Mouse (Mus musculus): ENCODE measurements around the gene 1700024P04Rik. TPM values are rescaled to one million over a fixed set of nuclear protein-coding genes. Genes with fewer than 3 reads are reported as not detected.

The 1700024P04Rik gene
- polyA plus RNA-seq, 1 experiment from 2014 or later = not detected

DNA sequence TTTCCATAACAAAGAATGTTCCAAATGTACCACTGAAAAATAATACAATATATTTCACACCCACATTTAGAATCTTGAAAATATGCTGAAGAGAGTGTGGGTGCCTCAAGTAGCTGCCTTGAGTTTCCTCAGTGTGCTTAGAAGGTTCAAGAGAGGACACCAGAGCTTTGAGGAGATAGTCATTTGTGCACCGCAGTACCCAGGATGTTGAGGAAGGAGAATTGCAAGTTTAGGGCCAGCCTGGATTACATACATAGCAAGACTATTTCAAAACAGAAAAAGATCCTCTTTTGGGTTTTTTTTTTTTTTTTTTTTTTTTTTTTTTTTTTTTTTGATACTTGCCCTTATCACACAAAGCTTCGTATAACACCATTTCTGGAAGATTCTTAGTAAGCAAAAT, 28.2 kb downstream of the 1700024P04Rik start:
- Histone ChIP-seq H3K27me3 (no peaks in the 10 kb centered on the region), H3K27ac (no peak overlapping the region), H3K9ac (no peak overlapping the region), H3K4me3 (no peak overlapping the region), H3K36me3 (no peaks in the 10 kb centered on the region), H3K4me2 (replicated peaks) (no peak overlapping the region), H3K4me1 (no peaks in the 10 kb centered on the region), H3K9me3 (no peaks in the 10 kb centered on the region)
- ATAC-seq (ENCODE audit: low FRiP score, low read depth) = no peak
- 82% methylated on average over 2 of the region's 2 CpGs for WGBS

DNA sequence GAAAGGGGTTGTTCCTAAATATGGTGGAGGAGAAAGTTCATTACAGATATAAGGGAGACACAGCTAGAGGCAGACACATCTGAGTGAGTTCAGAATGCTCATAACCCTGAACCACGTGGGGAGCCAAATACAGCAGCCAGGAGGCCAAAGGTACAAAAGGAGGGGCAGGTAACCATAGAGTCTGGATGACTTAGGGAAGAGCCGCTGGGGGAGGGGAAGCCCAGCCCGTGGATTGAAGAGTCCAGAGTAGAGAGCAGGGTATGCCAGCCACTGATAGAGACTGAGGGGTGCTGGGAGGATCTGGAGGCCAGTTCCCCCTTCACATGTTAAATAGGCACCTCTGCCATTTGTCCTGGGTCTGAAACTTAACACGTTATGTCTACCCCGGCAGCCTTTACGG, 28.7 kb downstream of the 1700024P04Rik start:
- Histone ChIP-seq H3K27me3 (no peaks in the 10 kb centered on the region), H3K9ac (no peak overlapping the region), H3K27ac (no peak overlapping the region), H3K4me1 (no peaks in the 10 kb centered on the region), H3K9me3 (no peaks in the 10 kb centered on the region), H3K4me3 (no peak overlapping the region), H3K4me2 (replicated peaks) (no peak overlapping the region), H3K36me3 (no peaks in the 10 kb centered on the region)
- ATAC-seq (ENCODE audit: low FRiP score, low read depth) = no peak
- 56% methylated on average over 6 of the region's 6 CpGs for WGBS

DNA sequence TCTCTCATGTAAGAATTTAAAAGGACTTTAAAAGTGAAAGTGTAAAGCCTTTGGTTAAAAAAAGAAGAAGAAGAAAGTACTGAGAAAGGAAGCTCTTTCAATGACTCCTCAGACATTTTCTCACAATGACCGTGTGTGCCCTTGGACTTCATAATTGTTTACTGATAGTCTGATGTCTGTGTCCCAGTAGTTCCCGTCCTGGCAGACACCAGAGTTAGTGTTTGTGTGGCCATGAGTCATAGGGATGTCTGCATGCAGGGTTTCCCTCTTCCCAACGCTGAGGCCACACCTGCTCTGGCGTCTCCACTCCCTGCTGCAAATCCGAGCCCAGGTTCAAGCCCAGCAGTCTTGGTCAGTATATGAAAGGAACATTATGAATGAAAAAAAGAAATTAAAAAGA, 29.1 kb downstream of the 1700024P04Rik start:
- no peaks in the 10 kb centered on the region for H3K27me3 ChIP-seq
- ATAC-seq (ENCODE audit: low FRiP score, low read depth) = no peak
- no peak overlapping the region for H3K27ac ChIP-seq
- H3K4me1 ChIP-seq = no peaks in the 10 kb centered on the region
- no peaks in the 10 kb centered on the region for H3K9me3 ChIP-seq
- WGBS = 60% methylated on average over 5 of the region's 5 CpGs
- no peak overlapping the region for H3K4me2 ChIP-seq (replicated peaks)
- no peak overlapping the region for H3K9ac ChIP-seq
- no peak overlapping the region for H3K4me3 ChIP-seq
- no peaks in the 10 kb centered on the region for H3K36me3 ChIP-seq

DNA sequence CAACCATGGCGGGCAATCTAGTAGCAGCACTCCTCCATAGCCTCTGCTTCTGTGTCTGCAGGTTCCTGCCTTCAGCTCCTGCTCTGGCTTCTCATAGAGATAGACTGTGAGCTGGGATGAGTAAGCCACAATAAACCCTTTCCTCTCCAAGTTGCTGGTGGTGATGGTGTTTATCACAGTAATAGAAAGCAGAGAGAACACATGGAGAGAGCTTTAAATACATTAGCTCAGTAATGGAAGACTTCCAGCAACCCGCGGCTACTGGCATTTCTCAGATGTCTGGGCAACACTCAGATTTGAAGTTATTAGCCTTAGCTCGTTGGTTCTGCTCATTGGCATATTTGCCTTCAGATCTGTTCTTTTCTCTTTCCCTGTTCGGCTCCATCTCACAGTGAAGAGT, 30.5 kb downstream of the 1700024P04Rik start:
- Histone ChIP-seq H3K27ac (no peak overlapping the region), H3K4me3 (no peak overlapping the region), H3K9me3 (no peaks in the 10 kb centered on the region), H3K9ac (no peak overlapping the region), H3K4me1 (no peaks in the 10 kb centered on the region), H3K36me3 (no peaks in the 10 kb centered on the region), H3K4me2 (replicated peaks) (no peak overlapping the region), H3K27me3 (no peaks in the 10 kb centered on the region)
- no peak for ATAC-seq (ENCODE audit: low FRiP score, low read depth)
- WGBS = 71% methylated on average over 5 of the region's 5 CpGs

DNA sequence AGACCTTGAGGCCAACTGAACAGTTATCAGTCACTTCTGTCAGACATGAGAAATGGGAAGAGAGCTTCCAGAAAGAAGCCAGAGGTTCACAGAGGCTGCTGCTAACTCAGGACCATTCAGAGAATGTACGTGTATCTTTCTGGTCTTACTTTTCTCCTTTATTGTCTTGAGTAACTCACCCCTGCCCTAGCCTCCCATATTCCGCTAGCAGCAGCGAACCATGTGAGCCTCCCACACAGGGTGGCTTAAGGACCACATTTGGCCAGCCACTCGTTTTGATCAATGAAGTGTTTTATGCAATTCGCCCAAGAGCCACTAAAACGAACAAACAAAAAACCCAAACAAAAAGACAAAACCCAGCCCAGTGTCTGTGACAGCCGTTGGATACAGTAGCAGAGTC, 32.4 kb downstream of the 1700024P04Rik start:
- no peak overlapping the region for H3K9ac ChIP-seq
- H3K4me2 ChIP-seq (replicated peaks) = no peak overlapping the region
- H3K9me3 ChIP-seq = no peaks in the 10 kb centered on the region
- 75% methylated on average over 7 of the region's 7 CpGs for WGBS
- no peaks in the 10 kb centered on the region for H3K27me3 ChIP-seq
- H3K27ac ChIP-seq = no peak overlapping the region
- no peak overlapping the region for H3K4me3 ChIP-seq
- H3K4me1 ChIP-seq = no peaks in the 10 kb centered on the region
- ATAC-seq (ENCODE audit: low FRiP score, low read depth) = no peak
- H3K36me3 ChIP-seq = no peaks in the 10 kb centered on the region

DNA sequence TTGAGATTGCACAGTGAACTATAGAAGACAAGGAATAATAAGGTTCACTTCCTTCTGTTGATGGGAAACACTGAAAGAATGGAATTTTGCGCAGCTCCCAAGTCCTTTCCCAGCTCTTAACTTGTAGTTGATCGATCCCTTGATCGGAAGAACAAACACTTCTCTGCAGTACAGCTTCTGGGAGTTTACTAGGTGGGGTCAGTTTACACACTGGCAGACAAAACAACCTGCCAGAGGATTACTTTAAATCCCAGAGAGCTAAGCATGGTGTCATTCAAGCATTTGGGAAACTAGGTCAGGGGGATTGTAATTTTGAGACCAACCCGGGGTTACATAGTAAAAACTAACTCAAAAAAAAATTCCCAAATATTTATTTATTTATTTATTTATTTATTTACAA, 36.2 kb downstream of the 1700024P04Rik start:
- no peaks in the 10 kb centered on the region for H3K27me3 ChIP-seq
- no peaks in the 10 kb centered on the region for H3K4me1 ChIP-seq
- no peak overlapping the region for H3K4me3 ChIP-seq
- H3K4me2 ChIP-seq (replicated peaks) = no peak overlapping the region
- WGBS = 40% methylated on average over 4 of the region's 4 CpGs
- ATAC-seq (ENCODE audit: low FRiP score, low read depth) = no peak
- no peak overlapping the region for H3K27ac ChIP-seq
- no peaks in the 10 kb centered on the region for H3K9me3 ChIP-seq
- no peak overlapping the region for H3K9ac ChIP-seq
- H3K36me3 ChIP-seq = no peaks in the 10 kb centered on the region

DNA sequence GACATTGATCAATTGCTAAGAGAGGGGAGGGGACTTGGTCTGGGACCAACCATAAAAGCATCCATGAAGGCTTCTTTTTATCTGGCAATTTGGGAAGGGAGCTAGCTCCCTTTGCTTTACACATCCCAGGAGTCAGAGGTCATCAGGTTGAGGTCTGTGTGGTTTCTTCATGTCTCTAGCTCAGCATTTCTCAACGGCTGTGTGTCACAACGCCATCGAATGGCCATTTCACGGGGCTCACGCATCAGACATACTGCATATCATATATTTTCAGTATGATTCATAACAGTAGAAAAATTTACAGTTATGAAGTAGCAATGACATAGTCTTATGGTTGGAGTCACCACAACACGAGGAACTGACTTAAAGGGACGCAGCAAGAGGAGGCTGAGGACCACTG, 37.9 kb downstream of the 1700024P04Rik start:
- peaks cover 8% of the 10 kb centered on the region for H3K4me1 ChIP-seq
- no peak overlapping the region for H3K9ac ChIP-seq
- H3K4me3 ChIP-seq = no peak overlapping the region
- H3K27ac ChIP-seq = no peak overlapping the region
- no peak for ATAC-seq (ENCODE audit: low FRiP score, low read depth)
- 79% methylated on average over 7 of the region's 7 CpGs for WGBS
- no peaks in the 10 kb centered on the region for H3K27me3 ChIP-seq
- no peaks in the 10 kb centered on the region for H3K36me3 ChIP-seq
- no peaks in the 10 kb centered on the region for H3K9me3 ChIP-seq
- H3K4me2 ChIP-seq (replicated peaks) = no peak overlapping the region

- whole genome bisulfite sequencing = 49% methylated on average over 3 of the region's 3 CpGs
Measured at GRCm38 (mm10) chr13:98945908-98946307, 38.5 kb downstream of the 1700024P04Rik start.

DNA sequence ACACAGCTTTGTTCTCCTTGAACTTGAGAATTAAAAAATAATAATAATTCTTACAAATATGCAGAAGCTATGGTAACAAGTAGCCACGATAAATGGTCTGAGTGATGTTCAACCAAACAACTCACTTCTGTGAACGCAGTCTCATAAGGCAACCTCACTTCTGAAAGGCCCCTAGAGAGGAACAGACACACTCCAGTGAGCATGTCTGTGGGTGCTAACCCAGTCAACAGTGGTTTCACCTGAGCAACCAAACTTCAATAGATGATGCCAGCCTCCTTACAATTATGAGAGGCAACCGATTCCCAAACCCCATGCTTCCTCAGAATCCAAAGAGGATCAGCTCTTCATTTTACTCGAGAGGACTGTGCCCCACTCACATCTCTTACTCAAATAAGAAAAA, 39.0 kb downstream of the 1700024P04Rik start:
- H3K4me1 ChIP-seq = peaks cover 8% of the 10 kb centered on the region
- H3K4me3 ChIP-seq = no peak overlapping the region
- H3K27ac ChIP-seq = no peak overlapping the region
- H3K27me3 ChIP-seq = no peaks in the 10 kb centered on the region
- no peak for ATAC-seq (ENCODE audit: low FRiP score, low read depth)
- 86% methylated on average over 4 of the region's 4 CpGs for WGBS
- no peak overlapping the region for H3K4me2 ChIP-seq (replicated peaks)
- H3K9ac ChIP-seq = no peak overlapping the region
- H3K9me3 ChIP-seq = no peaks in the 10 kb centered on the region
- H3K36me3 ChIP-seq = no peaks in the 10 kb centered on the region

More at GRCm38 (mm10) chr13:98945908-98946307, 38.5 kb downstream of the 1700024P04Rik start:
- no peak overlapping the region for H3K27ac ChIP-seq
- no peak overlapping the region for H3K9ac ChIP-seq
- no peak for ATAC-seq (ENCODE audit: low FRiP score, low read depth)
- no peaks in the 10 kb centered on the region for H3K9me3 ChIP-seq
- H3K4me3 ChIP-seq = no peak overlapping the region
- H3K4me1 ChIP-seq = peaks cover 8% of the 10 kb centered on the region
- no peaks in the 10 kb centered on the region for H3K27me3 ChIP-seq
- H3K4me2 ChIP-seq (replicated peaks) = no peak overlapping the region
- no peaks in the 10 kb centered on the region for H3K36me3 ChIP-seq

GRCm38 (mm10) chr13:98944620-98945081, 39.7 kb downstream of the 1700024P04Rik start:
- 78% methylated on average over 7 of the region's 7 CpGs for WGBS
- no peak overlapping the region for H3K27ac ChIP-seq
- no peak for ATAC-seq (ENCODE audit: low FRiP score, low read depth)

GRCm38 (mm10) chr13:98942360-98942759, 42.0 kb downstream of the 1700024P04Rik start:
- Histone ChIP-seq H3K9me3 (no peaks in the 10 kb centered on the region), H3K4me3 (no peak overlapping the region), H3K27ac (no peak overlapping the region), H3K4me2 (replicated peaks) (no peak overlapping the region), H3K4me1 (peaks cover 8% of the 10 kb centered on the region), H3K36me3 (no peaks in the 10 kb centered on the region), H3K27me3 (no peaks in the 10 kb centered on the region), H3K9ac (no peak overlapping the region)
- no peak for ATAC-seq (ENCODE audit: low FRiP score, low read depth)
- WGBS = 43% methylated on average over 6 of the region's 6 CpGs

More at GRCm38 (mm10) chr13:98944620-98945081, 39.7 kb downstream of the 1700024P04Rik start:
- Histone ChIP-seq H3K36me3 (no peaks in the 10 kb centered on the region), H3K9me3 (no peaks in the 10 kb centered on the region), H3K4me3 (no peak overlapping the region), H3K27me3 (no peaks in the 10 kb centered on the region), H3K4me2 (replicated peaks) (no peak overlapping the region), H3K9ac (no peak overlapping the region), H3K4me1 (peaks cover 8% of the 10 kb centered on the region)

DNA sequence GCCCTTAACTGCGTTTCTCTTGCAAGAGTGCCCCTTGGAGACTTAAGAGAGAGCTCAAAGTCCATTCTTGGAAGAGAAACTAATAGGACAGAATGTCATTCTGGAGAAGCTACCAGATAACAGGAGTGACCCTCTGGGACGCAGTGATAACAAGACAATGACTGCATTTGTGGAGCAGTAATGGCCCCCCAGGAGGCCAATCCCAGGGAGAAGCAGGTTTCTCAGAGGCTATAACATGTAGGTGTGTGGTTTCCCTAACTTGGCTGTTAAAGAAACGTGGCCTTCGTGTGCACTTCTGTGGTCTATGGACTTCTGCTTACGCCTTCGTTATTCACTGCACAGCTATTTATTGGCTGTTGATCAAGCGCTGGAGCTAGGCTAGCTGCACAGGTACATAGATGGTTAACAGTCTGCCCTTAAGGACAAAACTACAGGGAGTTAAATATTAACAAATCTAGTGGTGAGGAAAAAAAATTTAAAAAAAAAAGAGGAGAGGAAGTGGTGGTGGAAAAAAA, 42.5 kb downstream of the 1700024P04Rik start:
- no peaks in the 10 kb centered on the region for H3K27me3 ChIP-seq
- H3K36me3 ChIP-seq = no peaks in the 10 kb centered on the region
- peaks cover 8% of the 10 kb centered on the region for H3K4me1 ChIP-seq
- no peak overlapping the region for H3K27ac ChIP-seq
- ATAC-seq (ENCODE audit: low FRiP score, low read depth) = no peak
- no peaks in the 10 kb centered on the region for H3K9me3 ChIP-seq
- H3K4me2 ChIP-seq (replicated peaks) = no peak overlapping the region
- WGBS = 57% methylated on average over 7 of the region's 7 CpGs
- H3K9ac ChIP-seq = no peak overlapping the region
- no peak overlapping the region for H3K4me3 ChIP-seq

DNA sequence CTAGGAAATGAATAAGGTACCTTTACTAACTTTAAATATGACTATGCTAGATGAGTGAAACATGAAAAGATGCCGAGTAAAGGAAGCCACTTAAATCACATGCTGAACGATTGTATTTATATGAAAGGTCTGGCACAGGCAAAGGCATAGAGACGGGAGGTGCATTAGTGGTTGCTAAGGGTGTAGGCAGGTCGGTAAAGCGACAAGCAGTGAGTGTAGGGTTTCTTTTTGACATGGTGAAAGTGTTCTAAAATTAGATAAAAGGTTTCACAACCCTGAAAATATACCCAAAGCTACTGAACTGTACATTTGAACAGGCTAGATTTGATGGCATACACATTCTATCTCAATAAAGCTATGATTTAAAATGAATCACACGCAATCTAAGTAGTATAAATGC, 47.3 kb downstream of the 1700024P04Rik start:
- H3K9me3 ChIP-seq = no peaks in the 10 kb centered on the region
- no peak overlapping the region for H3K9ac ChIP-seq
- WGBS = 80% methylated on average over 6 of the region's 6 CpGs
- H3K4me1 ChIP-seq = peaks cover 4% of the 10 kb centered on the region; the same call in 1 of the 2 replicates
- H3K27me3 ChIP-seq = no peaks in the 10 kb centered on the region
- H3K36me3 ChIP-seq = no peaks in the 10 kb centered on the region
- H3K4me2 ChIP-seq (replicated peaks) = no peak overlapping the region
- no peak for ATAC-seq (ENCODE audit: low FRiP score, low read depth)
- no peak overlapping the region for H3K4me3 ChIP-seq
- H3K27ac ChIP-seq = no peak overlapping the region
